Mouse (Mus musculus) lung, postnatal 0 days (tissue): ENCODE measurements at regions not wholly inside any gene's neighbourhood (a gene's known extent, or its start where the extent isn't known, plus 50 kb on each side); places are given as distances from the start of the nearest gene placed in this dataset.

Experiments
- ATAC-seq: fragments of 200-750 bp; cut with Nextera tagmentation; 2 replicates; pipeline ENCODE4 v1.8.0; 2017; ENCODE audit warnings: moderate library complexity
- DNase-seq: peaks from one replicate; pipeline ENCODE4 v3.0.0-alpha.2; 2016; ENCODE audit warnings: low spot score
- H3K27ac ChIP-seq: fragments of 300-500 bp; sonication (generic); 2 replicates; pipeline ENCODE4 v1.5.1; 2014; ENCODE audit warnings: antibody characterized with exemption, mild to moderate bottlenecking, low read length, mixed read lengths
- H3K27me3 ChIP-seq: fragments of 300-500 bp; sonication (generic); replicated peaks from 2 replicates; pipeline ENCODE4 v1.6.1; 2014; ENCODE audit warnings: low read length, mixed read lengths; ENCODE audit not compliant: insufficient read depth
- H3K36me3 ChIP-seq: fragments of 300-500 bp; sonication (generic); 2 replicates; pipeline ENCODE4 v1.6.1; 2014; ENCODE audit warnings: low read length, mixed read lengths; ENCODE audit not compliant: insufficient read depth
- H3K4me1 ChIP-seq: fragments of 300-500 bp; sonication (generic); 2 replicates; pipeline ENCODE4 v1.6.1; 2014; ENCODE audit warnings: antibody characterized with exemption, low read depth, low read length, mixed read lengths; ENCODE audit not compliant: insufficient read depth
- H3K4me2 ChIP-seq: fragments of 300-500 bp; sonication (generic); replicated peaks from 2 replicates; pipeline ENCODE4 v1.6.1; 2014; ENCODE audit warnings: low read depth, mild to moderate bottlenecking, low read length, moderate library complexity, mixed read lengths
- H3K4me3 ChIP-seq: fragments of 300-500 bp; sonication (generic); 2 replicates; pipeline ENCODE4 v1.5.1; 2014; ENCODE audit warnings: low read depth, low read length
- H3K9ac ChIP-seq: fragments of 300-500 bp; sonication (generic); replicated peaks from 2 replicates; pipeline ENCODE4 v1.6.1; 2014; ENCODE audit warnings: low read depth, mild to moderate bottlenecking
- H3K9me3 ChIP-seq: fragments of 300-500 bp; sonication (generic); 2 replicates; pipeline ENCODE4 v1.6.1; 2016; ENCODE audit warnings: low read length, mixed read lengths
- CTCF ChIP-seq: IDR thresholded peaks from 2 replicates; pipeline ENCODE4 v1.5.1; 2016; ENCODE audit warnings: antibody characterized with exemption, mild to moderate bottlenecking
- EP300 ChIP-seq: IDR thresholded peaks from 2 replicates; pipeline ENCODE4 v1.6.1; 2016; ENCODE audit warnings: antibody characterized with exemption, mild to moderate bottlenecking, control low read depth
- WGBS: fragments of 180-500 bp; shearing (Covaris S2); extraction: QIAGEN DNeasy Blood & Tissue Kit; methylation state at CpG from one replicate; pipeline ENCODE4 v1.1.7; 2014; 5-methylcytosine and 5-hydroxymethylcytosine counted together

GRCm38 (mm10) chr8:26871838-26872237 is 105.3 kb upstream of the Zfp703 start:
- TF ChIP-seq CTCF, result no peak
- TF ChIP-seq EP300, result no peak
- H3K27me3 ChIP-seq, result no peaks in the 10 kb centered on the region
- H3K4me2 ChIP-seq, result no peak overlapping the region
- no peak overlapping the region for H3K4me3 ChIP-seq
- no peak overlapping the region for H3K27ac ChIP-seq
- 88% methylated on average over 7 of the region's 7 CpGs for WGBS
- no peak overlapping the region for H3K9ac ChIP-seq
- DNase-seq (no peak), ATAC-seq (no peak)
- peaks cover 5% of the 10 kb centered on the region; the same call in 1 of the 2 replicates for H3K9me3 ChIP-seq
- H3K4me1 ChIP-seq, result no peaks in the 10 kb centered on the region
- no peaks in the 10 kb centered on the region for H3K36me3 ChIP-seq

GRCm38 (mm10) chr8:26872382-26872781 is 104.7 kb upstream of the Zfp703 start:
- no peak overlapping the region for H3K4me3 ChIP-seq
- ATAC-seq, result no peak
- peaks cover 5% of the 10 kb centered on the region; the same call in 1 of the 2 replicates for H3K9me3 ChIP-seq
- H3K4me1 ChIP-seq, result no peaks in the 10 kb centered on the region
- no peak for DNase-seq
- H3K9ac ChIP-seq, result no peak overlapping the region
- H3K36me3 ChIP-seq, result no peaks in the 10 kb centered on the region
- H3K27ac ChIP-seq, result no peak overlapping the region
- WGBS, result 67% methylated on average over 3 of the region's 3 CpGs
- TF ChIP-seq CTCF (no peak), EP300 (no peak)
- no peak overlapping the region for H3K4me2 ChIP-seq
- no peaks in the 10 kb centered on the region for H3K27me3 ChIP-seq

- Histone ChIP-seq H3K9ac (no peak overlapping the region), H3K9me3 (peaks cover 5% of the 10 kb centered on the region; the same call in 1 of the 2 replicates), H3K27ac (no peak overlapping the region), H3K4me2 (no peak overlapping the region), H3K27me3 (no peaks in the 10 kb centered on the region), H3K4me1 (no peaks in the 10 kb centered on the region), H3K4me3 (no peak overlapping the region), H3K36me3 (no peaks in the 10 kb centered on the region)
- DNase-seq, result peak; percentile 15
- ATAC-seq, result peak; percentile 9; the same call in 1 of the 2 replicates
- no peak for TF ChIP-seq EP300
- TF ChIP-seq CTCF, result no peak
- 51% methylated on average over 8 of the region's 8 CpGs for WGBS
Measured at GRCm38 (mm10) chr8:26872815-26873214, 104.3 kb upstream of the Zfp703 start.

GRCm38 (mm10) chr8:26880177-26880576 is 96.9 kb upstream of the Zfp703 start:
- Histone ChIP-seq H3K9me3 (no peaks in the 10 kb centered on the region), H3K4me3 (no peak overlapping the region), H3K9ac (no peak overlapping the region), H3K36me3 (no peaks in the 10 kb centered on the region), H3K4me1 (no peaks in the 10 kb centered on the region), H3K27me3 (no peaks in the 10 kb centered on the region), H3K27ac (no peak overlapping the region), H3K4me2 (no peak overlapping the region)
- 0 out of 2 replicates have a peak, but pooled peaks have one; percentile 22 for ATAC-seq
- TF ChIP-seq EP300, result peak; percentile 49; the same call in 1 of the 2 replicates
- TF ChIP-seq CTCF, result no peak
- WGBS, result 63% methylated on average over 7 of the region's 7 CpGs
- DNase-seq, result peak; percentile 22

- Histone ChIP-seq H3K36me3 (no peaks in the 10 kb centered on the region), H3K27ac (no peak overlapping the region), H3K9ac (no peak overlapping the region), H3K4me1 (0 out of 2 replicates have a peak, but pooled peaks cover 3% of the 10 kb centered on the region), H3K4me3 (no peak overlapping the region), H3K4me2 (no peak overlapping the region), H3K9me3 (no peaks in the 10 kb centered on the region), H3K27me3 (no peaks in the 10 kb centered on the region)
- TF ChIP-seq CTCF (no peak), EP300 (no peak)
- 78% methylated on average over 7 of the region's 7 CpGs for WGBS
- no peak for DNase-seq
- no peak for ATAC-seq
Measured at GRCm38 (mm10) chr8:26881268-26882120, 95.6 kb upstream of the Zfp703 start.

GRCm38 (mm10) chr8:26882616-26883015 is 94.5 kb upstream of the Zfp703 start:
- no peaks in the 10 kb centered on the region for H3K36me3 ChIP-seq
- no peak overlapping the region for H3K4me2 ChIP-seq
- H3K4me3 ChIP-seq, result no peak overlapping the region
- no peaks in the 10 kb centered on the region for H3K9me3 ChIP-seq
- no peak overlapping the region for H3K9ac ChIP-seq
- 65% methylated on average over 5 of the region's 5 CpGs for WGBS
- no peak overlapping the region for H3K27ac ChIP-seq
- ATAC-seq, result no peak
- no peaks in the 10 kb centered on the region for H3K27me3 ChIP-seq
- no peak for DNase-seq
- TF ChIP-seq EP300 (no peak), CTCF (no peak)
- 0 out of 2 replicates have a peak, but pooled peaks cover 3% of the 10 kb centered on the region for H3K4me1 ChIP-seq
